Mouse (Mus musculus) megakaryocyte, embryonic 14.5 days (primary cell): ENCODE data around the gene Med13.

Experiments used
- FLI1 ChIP-seq: IDR thresholded peaks from 2 replicates; pipeline ENCODE4 v1.6.1; 2012; ENCODE audit warnings: low read length, inconsistent platforms, mixed read lengths
- GATA1 ChIP-seq: IDR thresholded peaks from 3 replicates; pipeline ENCODE4 v1.6.1; 2012; ENCODE audit warnings: mixed read lengths, low read length, inconsistent platforms, borderline replicate concordance

DNA sequence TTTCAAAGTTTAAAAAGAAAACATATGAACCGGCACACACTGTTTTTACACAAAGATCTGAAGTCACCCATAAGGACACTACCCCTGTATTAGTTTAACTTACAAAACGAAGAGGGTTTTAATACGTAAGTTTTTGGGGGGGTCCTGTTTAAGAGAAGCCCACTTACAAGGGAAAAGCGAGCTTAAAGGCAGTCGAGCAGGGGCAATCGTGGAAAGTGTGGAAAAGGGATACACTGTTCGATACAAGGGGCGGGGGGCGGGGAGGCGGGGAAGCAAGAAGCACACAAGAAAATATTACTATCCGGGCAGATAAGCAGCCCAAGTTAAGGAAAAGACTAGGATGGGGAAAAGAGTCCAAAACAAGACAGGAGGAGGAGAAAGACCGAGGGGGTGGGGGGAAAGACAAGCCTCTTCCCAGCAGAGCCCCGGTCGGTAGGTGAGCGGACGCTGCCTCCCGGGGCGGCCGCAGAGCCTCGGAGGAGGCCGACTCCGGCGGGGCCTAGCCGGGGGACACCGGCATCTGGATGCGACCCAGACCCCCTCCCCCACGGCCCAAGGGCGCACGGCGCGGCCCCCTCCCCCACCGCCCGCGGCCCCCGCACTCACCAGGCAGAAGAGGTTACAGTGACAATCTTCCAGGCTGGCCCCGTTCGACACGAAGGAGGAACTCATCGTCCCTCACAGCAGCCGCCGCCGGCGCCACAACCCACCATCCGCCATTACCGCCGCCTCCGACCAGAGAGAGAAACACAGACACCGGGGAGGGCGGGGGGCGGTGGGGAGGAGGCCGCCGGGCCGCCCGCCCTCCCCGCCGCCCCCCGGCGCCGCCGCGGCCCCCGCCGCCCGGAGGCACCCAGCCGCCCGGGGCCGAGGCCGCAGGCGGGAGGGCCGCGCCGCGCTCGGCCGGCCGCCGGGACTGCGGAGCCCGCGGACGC lies at the start of gene Med13:
- no peak for TF ChIP-seq FLI1
- no peak for TF ChIP-seq GATA1
